27 mouse cellular contexts compared by ENCODE assay signal in genomic region chr1:136532556-136532955, GRCm38 (mm10).
DNase-seq lines count a peak whose midpoint lies in the region; ATAC-seq and TF ChIP-seq lines count a peak whose summit lies in the region.
"Had no signal": no experiment of that assay in that cellular context is flagged by ENCODE, and none has a peak within 500 bp of the region (broad histone marks: within the 10 kb centered on the region; RNA-seq: fewer than 3 reads in every experiment).

No protein-coding gene starts in this region.

- no peaks in the 10 kb centered on the region for H3K27me3 ChIP-seq in MEL (ENCODE audit: control insufficient read depth in 1 of 2, insufficient read depth in 2 of 2, low read length in 2 of 2)
- H3K27me3 ChIP-seq in liver, embryonic 14.5 days (ENCODE audit: control insufficient read depth, insufficient read depth, low read length): no peaks in the 10 kb centered on the region
- no peaks in the 10 kb centered on the region for H3K27me3 ChIP-seq in intestine, embryonic 16.5 days (replicated peaks; ENCODE audit: control insufficient read depth, insufficient read depth, low read length)
- no peaks in the 10 kb centered on the region for H3K27me3 ChIP-seq in hindbrain, embryonic 16.5 days (replicated peaks; ENCODE audit: control insufficient read depth, insufficient read depth, low read length)
- H3K27me3 ChIP-seq in forebrain, embryonic 13.5 days: no peaks in the 10 kb centered on the region
- H3K27me3 ChIP-seq: embryonic facial prominence, embryonic 13.5 days; lung, embryonic 15.5 days had no signal

- WGBS in liver, embryonic 14.5 days (ENCODE audit: insufficient replicate concordance): 34% methylated on average over 3 of the region's 3 CpGs
- 92% methylated on average over 3 of the region's 3 CpGs for WGBS in intestine, embryonic 16.5 days
- 94% methylated on average over 3 of the region's 3 CpGs for WGBS in hindbrain, embryonic 16.5 days
- WGBS in forebrain, embryonic 13.5 days: 86% methylated on average over 3 of the region's 3 CpGs

- DNase-seq in 416B (ENCODE audit: low read depth): peak; percentile 31
- DNase-seq in MEL (ENCODE audit: low read depth, low spot score): peak; percentile 87
- DNase-seq in liver, embryonic 14.5 days (ENCODE audit: low read depth in 3 of 3, low spot score in 3 of 3): peak; percentile 64 to 72 (median 70)
- no peak for DNase-seq in thymus, adult 18-20 months
- DNase-seq: adrenal gland, postnatal 25 days; cerebellum, adult 18-20 months; cerebellum, postnatal 25 days; embryo, embryonic 11 days; gastrocnemius, postnatal 10 days; heart, postnatal 4 days; kidney, adult 9 months; kidney, postnatal 25 days; lung, postnatal 4 days; right cerebral cortex, postnatal 4 days; thymus, adult 2 months; thymus, postnatal 4 days had no signal

- H3K27ac ChIP-seq in MEL (ENCODE audit: control insufficient read depth, low read depth, low read length): no peak overlapping the region
- H3K27ac ChIP-seq in liver, embryonic 14.5 days: peak overlapping the region; percentile 85
- no peak overlapping the region for H3K27ac ChIP-seq in intestine, embryonic 16.5 days (ENCODE audit: low read length)
- H3K27ac ChIP-seq in hindbrain, embryonic 16.5 days (ENCODE audit: low read depth, low read length): no peak overlapping the region
- H3K27ac ChIP-seq in forebrain, embryonic 13.5 days: no peak overlapping the region
- H3K27ac ChIP-seq: embryonic facial prominence, embryonic 13.5 days; hindbrain, embryonic 14.5 days; lung, embryonic 15.5 days; midbrain, embryonic 10.5 days had no signal

- H3K4me1 ChIP-seq in MEL (ENCODE audit: control insufficient read depth in 1 of 2, insufficient read depth in 2 of 2, low read length in 2 of 2): no peaks in the 10 kb centered on the region
- H3K4me1 ChIP-seq in liver, embryonic 14.5 days (replicated peaks; ENCODE audit: control insufficient read depth in 2 of 2, insufficient read depth in 2 of 2, low read length in 1 of 2): peaks cover 9 to 14% of the 10 kb centered on the region in 2 experiments
- no peaks in the 10 kb centered on the region for H3K4me1 ChIP-seq in intestine, embryonic 16.5 days (ENCODE audit: control insufficient read depth, insufficient read depth, low read length)
- no peaks in the 10 kb centered on the region for H3K4me1 ChIP-seq in hindbrain, embryonic 16.5 days (ENCODE audit: control insufficient read depth, insufficient read depth, low read depth, low read length)
- H3K4me1 ChIP-seq in forebrain, embryonic 13.5 days: no peaks in the 10 kb centered on the region
- H3K4me1 ChIP-seq: embryonic facial prominence, embryonic 13.5 days; lung, embryonic 15.5 days; midbrain, embryonic 10.5 days had no signal

- TF ChIP-seq RAD21 in MEL (IDR thresholded peaks at IDR 0.05; ENCODE audit: low read depth, low read length): no peak

- no peak; a peak in 1 of 6 replicates for TF ChIP-seq CTCF in MEL (IDR thresholded peaks at IDR 0.05 in 2 of 3, conservative IDR thresholded peaks at IDR 0.05 in 1 of 3; ENCODE audit: control insufficient read depth in 1 of 3, insufficient read depth in 1 of 3, low read depth in 2 of 3, low read length in 3 of 3, poor library complexity in 1 of 3, severe bottlenecking in 1 of 3)
- 0 out of 2 replicates have a peak, but pooled peaks have one; percentile 13 for TF ChIP-seq CTCF in liver, embryonic 14.5 days (IDR thresholded peaks at IDR 0.05; ENCODE audit: low read depth)

- H3K9me3 ChIP-seq in MEL (replicated peaks; ENCODE audit: insufficient read depth, low read length): no peaks in the 10 kb centered on the region
- H3K9me3 ChIP-seq in liver, embryonic 14.5 days (ENCODE audit: control insufficient read depth, low read length): no peaks in the 10 kb centered on the region
- no peaks in the 10 kb centered on the region for H3K9me3 ChIP-seq in intestine, embryonic 16.5 days (ENCODE audit: control insufficient read depth, low read length)
- no peaks in the 10 kb centered on the region for H3K9me3 ChIP-seq in hindbrain, embryonic 16.5 days (ENCODE audit: control insufficient read depth, low read length)
- no peaks in the 10 kb centered on the region for H3K9me3 ChIP-seq in forebrain, embryonic 13.5 days (replicated peaks)
- H3K9me3 ChIP-seq: embryonic facial prominence, embryonic 13.5 days; lung, embryonic 15.5 days had no signal

- H3K4me3 ChIP-seq in MEL (ENCODE audit: control insufficient read depth in 1 of 2, insufficient read depth in 1 of 2, low read depth in 2 of 2, low read length in 2 of 2): no peak overlapping the region
- no peak overlapping the region for H3K4me3 ChIP-seq in liver, embryonic 14.5 days (ENCODE audit: insufficient read depth in 1 of 2, low read depth in 2 of 2, low read length in 2 of 2)
- no peak overlapping the region for H3K4me3 ChIP-seq in intestine, embryonic 16.5 days (ENCODE audit: low read length)
- no peak overlapping the region for H3K4me3 ChIP-seq in hindbrain, embryonic 16.5 days (ENCODE audit: low read length)
- H3K4me3 ChIP-seq in forebrain, embryonic 13.5 days: no peak overlapping the region
- H3K4me3 ChIP-seq: embryonic facial prominence, embryonic 13.5 days; lung, embryonic 15.5 days; midbrain, embryonic 10.5 days; myocyte had no signal

- ATAC-seq in common myeloid progenitor, adult 5-6 weeks (replicated peaks; ENCODE audit: low read depth, poor library complexity, severe bottlenecking): 0 out of 2 replicates have a peak, but pooled peaks have one; percentile 18
- ATAC-seq in liver, embryonic 14.5 days (ENCODE audit: insufficient read depth): peak; percentile 96
- no peak for ATAC-seq in intestine, embryonic 16.5 days
- no peak for ATAC-seq in hindbrain, embryonic 16.5 days
- ATAC-seq in forebrain, embryonic 13.5 days: no peak
- ATAC-seq: forebrain, embryonic 14.5 days; midbrain, embryonic 16.5 days had no signal

- H3K4me2 ChIP-seq in liver, embryonic 14.5 days (ENCODE audit: low read depth): peak overlapping the region; percentile 31
- no peak overlapping the region for H3K4me2 ChIP-seq in intestine, embryonic 16.5 days (ENCODE audit: low read depth, low read length)
- H3K4me2 ChIP-seq in hindbrain, embryonic 16.5 days (ENCODE audit: low read length): no peak overlapping the region
- H3K4me2 ChIP-seq in forebrain, embryonic 13.5 days: no peak overlapping the region
- H3K4me2 ChIP-seq: embryonic facial prominence, embryonic 13.5 days; hindbrain, embryonic 14.5 days; lung, embryonic 15.5 days had no signal

- TF ChIP-seq POLR2A in MEL (IDR thresholded peaks at IDR 0.05; ENCODE audit: control insufficient read depth in 1 of 2, insufficient read depth in 1 of 2, low read depth in 1 of 2, low read length in 2 of 2, poor library complexity in 1 of 2): no peak

- H3K9ac ChIP-seq in MEL (ENCODE audit: control insufficient read depth, low read depth, low read length, poor library complexity, severe bottlenecking): no peak overlapping the region
- H3K9ac ChIP-seq in liver, embryonic 14.5 days (replicated peaks): peak overlapping the region; percentile 40
- no peak overlapping the region for H3K9ac ChIP-seq in intestine, embryonic 16.5 days (ENCODE audit: low read depth, low read length)
- H3K9ac ChIP-seq in hindbrain, embryonic 16.5 days (ENCODE audit: low read depth, low read length): no peak overlapping the region
- no peak overlapping the region for H3K9ac ChIP-seq in forebrain, embryonic 13.5 days
- H3K9ac ChIP-seq: embryonic facial prominence, embryonic 13.5 days; hindbrain, embryonic 14.5 days; lung, embryonic 15.5 days had no signal

- peak in 1 of 2 experiments; percentile 40; a peak in 1 of 4 replicates for TF ChIP-seq EP300 in MEL (IDR thresholded peaks at IDR 0.05; ENCODE audit: low read depth in 1 of 2, low read length in 2 of 2)
- peak; percentile 74 for TF ChIP-seq EP300 in liver, embryonic 14.5 days (IDR thresholded peaks at IDR 0.05; ENCODE audit: low read depth)

- H3K79me2 ChIP-seq in MEL (ENCODE audit: control insufficient read depth, insufficient read depth, low read length, poor library complexity): no peaks in the 10 kb centered on the region

- 0 out of 4 replicates have a peak, but pooled peaks cover 0 to 1% of the 10 kb centered on the region in 2 experiments for H3K36me3 ChIP-seq in MEL (ENCODE audit: control insufficient read depth in 1 of 2, insufficient read depth in 2 of 2, low read length in 2 of 2)
- H3K36me3 ChIP-seq in liver, embryonic 14.5 days (replicated peaks; ENCODE audit: control insufficient read depth, insufficient read depth, low read depth): peaks cover 21% of the 10 kb centered on the region
- no peaks in the 10 kb centered on the region for H3K36me3 ChIP-seq in intestine, embryonic 16.5 days (ENCODE audit: control insufficient read depth, insufficient read depth, low read length)
- no peaks in the 10 kb centered on the region for H3K36me3 ChIP-seq in hindbrain, embryonic 16.5 days (ENCODE audit: control insufficient read depth, insufficient read depth, low read length)
- H3K36me3 ChIP-seq in forebrain, embryonic 13.5 days (ENCODE audit: poor library complexity, severe bottlenecking): peaks cover 19% of the 10 kb centered on the region

TF ChIP-seq in MEL, 35 proteins besides CTCF, POLR2A, EP300 and RAD21:
- no peak for TF ChIP-seq TCF12 (IDR thresholded peaks at IDR 0.05; ENCODE audit: low read depth, low read length)
- TF ChIP-seq ELF1 (IDR thresholded peaks at IDR 0.05; ENCODE audit: low read depth, low read length): no peak
- TF ChIP-seq TAL1 (IDR thresholded peaks at IDR 0.05; ENCODE audit: low read length): peak; percentile 48
- TF ChIP-seq ZKSCAN1 (IDR thresholded peaks at IDR 0.05; ENCODE audit: low read depth, low read length): no peak

Comparison
In these comparisons a context has a peak if more than half of its experiments do, and no peak if none do; other contexts are left out.
1. DNase-seq: peak in 416B (single experiment), MEL (single experiment) and liver, embryonic 14.5 days (3 of 3); none in thymus, adult 18-20 months (0 of 2).
2. ATAC-seq: peak in common myeloid progenitor, adult 5-6 weeks (single experiment) and liver, embryonic 14.5 days (single experiment); none in intestine, embryonic 16.5 days (single experiment), hindbrain, embryonic 16.5 days (single experiment) and forebrain, embryonic 13.5 days (single experiment).